Mouse (Mus musculus) forelimb bud, embryonic 11.5 days (tissue): ENCODE measurements around the gene Tmem270.
"Not testable (repeated sequence)": the region's sequence is repeated elsewhere in the genome, so short reads cannot be mapped to it uniquely, and the experiment has no call there.

Experiments used
- DNase-seq: peaks from one replicate; pipeline ENCODE4 v3.0.0-alpha.2; 2012; ENCODE audit warnings: low read depth, low spot score

Gene Tmem270

DNA sequence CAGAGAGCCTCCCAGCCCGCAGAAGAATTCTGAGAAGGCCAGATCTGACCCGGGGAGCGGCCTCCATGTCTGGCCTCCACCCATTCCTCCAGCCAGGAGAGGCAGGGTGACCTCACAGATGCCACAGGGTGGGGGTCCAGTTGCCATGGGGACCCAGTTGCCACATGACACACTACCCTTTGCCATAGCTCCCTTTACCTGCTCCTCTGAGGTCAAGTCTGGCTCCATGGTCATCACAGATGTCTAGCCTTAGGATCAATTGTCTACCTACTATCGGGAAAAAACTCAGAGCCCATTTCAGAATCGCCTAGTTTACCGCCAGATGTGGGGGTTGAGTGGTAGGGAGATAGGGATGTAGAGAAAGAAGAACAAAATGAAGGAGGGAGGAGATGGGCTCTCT is at the start of gene Tmem270:
TSS of gene Tmem270 (minus strand) at position 101 of the 400 bp plus-strand sequence.
- DNase-seq = no peak

- DNase-seq = no peak
Measured at GRCm38 (mm10) chr5:134955491-134955890, 49.0 kb upstream of the Tmem270 start.

DNA sequence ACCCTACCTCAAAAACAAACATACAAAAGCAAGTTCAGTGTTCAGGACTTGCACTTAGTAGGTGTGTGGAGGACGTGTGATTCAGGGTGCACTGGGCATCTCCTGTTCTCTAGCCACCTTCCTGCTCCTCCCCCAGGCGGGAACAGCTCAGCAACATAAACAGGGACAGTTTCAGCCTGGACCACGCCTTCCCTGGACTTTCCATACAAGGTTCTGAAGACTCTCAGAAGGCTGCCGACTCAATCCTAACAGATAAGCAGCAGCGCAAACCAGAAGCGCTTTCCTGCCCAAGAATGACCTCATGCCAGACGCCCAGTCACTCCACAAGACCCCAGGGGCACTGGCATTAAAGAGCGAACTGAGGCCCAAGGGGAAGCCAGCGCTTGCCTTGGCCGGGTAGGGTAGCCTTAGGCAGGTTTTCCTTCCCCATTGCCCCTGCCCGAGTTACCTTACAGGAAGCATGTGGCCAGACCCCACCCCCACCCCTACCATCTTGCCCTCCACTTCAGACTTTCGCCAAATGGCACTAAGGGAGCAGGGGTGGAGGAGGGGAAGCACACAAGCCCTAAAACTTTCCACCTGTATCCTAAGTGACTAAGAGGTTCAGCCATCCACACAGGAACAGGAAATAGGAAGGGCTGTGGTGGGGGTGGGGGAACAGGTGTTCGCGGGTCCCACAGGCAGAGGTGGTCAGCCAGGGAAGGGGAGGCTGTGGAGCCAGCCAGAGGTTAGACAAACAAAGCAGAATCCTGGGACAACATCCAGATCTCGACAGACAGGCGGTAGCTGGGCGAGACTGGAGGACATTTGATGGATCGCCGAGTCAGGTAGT is 44.7 kb upstream of the Tmem270 start:
- DNase-seq = no peak

DNA sequence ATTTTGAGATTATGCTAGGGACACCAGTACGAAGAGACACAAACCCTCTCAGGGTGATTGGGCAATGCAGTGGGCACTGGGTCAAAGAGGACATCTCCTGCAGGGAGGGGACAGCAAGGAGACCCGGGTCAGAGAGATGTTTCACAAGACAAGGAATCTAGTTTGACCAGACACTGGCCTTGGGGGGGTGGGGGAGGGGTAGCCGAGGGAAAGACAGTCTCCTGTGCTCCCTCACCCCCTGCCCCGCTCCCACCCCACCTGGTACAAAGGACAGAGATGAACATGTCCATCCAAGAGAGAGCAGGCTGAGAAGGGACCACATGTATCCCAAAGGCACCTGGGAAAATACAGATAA is 41.5 kb upstream of the Tmem270 start:
- DNase-seq = no peak

GRCm38 (mm10) chr5:134947420-134948084 is 41.0 kb upstream of the Tmem270 start:
- DNase-seq = no peak

GRCm38 (mm10) chr5:134946857-134947255 is 40.3 kb upstream of the Tmem270 start, which contains the start of gene Cldn4:
TSS of gene Cldn4 (minus strand) at chr5:134946934.
- DNase-seq = peak; percentile 59

DNA sequence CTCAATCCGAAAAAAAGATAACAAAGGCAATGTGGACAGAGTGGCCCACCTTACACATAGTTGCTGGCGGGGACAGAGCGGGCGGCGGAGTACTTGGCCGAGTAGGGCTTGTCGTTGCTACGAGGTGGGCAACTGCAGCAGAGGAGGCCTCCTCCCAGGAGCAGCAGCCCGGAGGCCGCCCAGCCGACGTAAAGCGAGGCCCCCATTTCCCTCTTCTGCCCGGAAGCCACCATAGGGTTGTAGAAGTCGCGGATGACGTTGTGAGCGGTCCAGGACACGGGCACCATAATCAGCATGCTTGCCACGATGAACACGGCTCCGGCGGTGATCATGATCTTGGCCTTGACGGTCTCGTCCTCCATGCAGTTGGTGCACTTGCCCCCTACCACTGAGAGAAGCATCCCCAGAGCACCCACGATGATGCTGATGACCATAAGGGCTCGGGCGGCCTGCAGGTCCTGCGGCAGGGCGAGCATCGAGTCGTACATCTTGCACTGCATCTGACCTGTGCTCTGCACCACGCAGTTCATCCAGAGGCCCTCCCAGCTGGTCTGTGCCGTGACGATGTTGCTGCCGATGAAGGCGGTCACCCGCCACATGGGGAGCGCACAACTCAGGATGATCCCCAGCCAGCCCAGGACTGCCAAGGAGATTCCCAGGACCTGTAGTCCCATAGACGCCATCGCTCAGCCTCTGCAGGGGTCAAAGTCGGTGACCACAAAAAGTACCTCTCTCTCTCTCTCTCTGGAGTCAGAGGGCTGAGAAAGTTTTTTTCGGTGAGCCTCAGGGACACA is 39.7 kb upstream of the Tmem270 start:
- no peak for DNase-seq

- no peak for DNase-seq
Measured at GRCm38 (mm10) chr5:134945266-134945959, 38.9 kb upstream of the Tmem270 start.

- no peak for DNase-seq
Measured at GRCm38 (mm10) chr5:134944179-134944578, 37.6 kb upstream of the Tmem270 start.

DNA sequence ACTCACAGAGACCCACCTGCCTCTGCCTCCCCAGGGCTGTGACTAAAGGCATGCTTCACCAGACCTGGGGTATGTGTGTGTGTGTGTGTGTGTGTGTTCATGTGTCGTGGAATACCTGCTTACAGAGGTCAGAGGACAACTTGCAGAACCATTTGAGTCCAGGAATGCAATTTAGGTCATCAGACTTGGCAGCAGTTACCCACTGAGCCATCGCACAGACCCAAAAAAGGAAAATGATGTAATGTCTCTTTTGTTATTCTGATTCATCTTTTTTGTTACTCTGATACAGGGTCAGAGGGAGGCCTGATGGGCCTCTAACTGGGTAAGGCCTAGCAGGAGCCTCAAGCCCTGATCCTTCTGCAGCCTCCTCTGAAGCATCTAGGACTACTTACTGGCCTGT is 36.2 kb upstream of the Tmem270 start:
- no peak for DNase-seq

DNA sequence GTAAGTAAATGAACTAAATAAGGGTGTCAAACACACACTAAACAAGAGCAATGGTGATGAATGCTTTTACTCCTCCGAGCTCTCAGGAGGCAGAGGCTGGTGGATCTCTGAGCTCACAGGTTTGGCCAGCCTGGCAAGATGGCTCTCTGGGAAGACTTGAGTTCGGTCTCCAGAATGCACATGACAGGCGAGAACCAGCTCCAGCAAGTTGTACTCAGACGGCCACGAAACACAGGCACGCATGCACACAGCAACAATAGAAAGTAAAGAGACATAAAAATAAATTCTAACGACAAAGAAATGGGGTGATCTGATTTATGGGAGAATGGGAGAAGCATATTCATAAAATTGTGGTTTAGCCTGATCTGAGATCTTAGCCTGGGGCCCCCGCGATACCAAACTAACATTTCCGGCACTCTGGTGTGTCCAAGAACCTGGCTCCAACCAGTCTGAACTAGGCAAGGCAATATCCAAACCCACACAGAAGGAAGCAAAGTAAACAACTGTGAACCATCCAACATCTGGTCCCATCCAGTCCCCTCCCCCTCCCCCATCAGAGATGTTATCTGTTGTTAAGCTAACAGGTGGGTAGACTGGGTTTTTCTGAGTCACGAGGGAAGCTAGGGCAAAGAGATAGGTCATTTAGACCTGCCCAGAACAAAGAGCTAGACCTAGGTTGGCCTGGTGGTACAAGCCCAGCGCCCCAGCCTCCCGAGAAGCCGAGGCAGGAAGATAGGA is 35.1 kb upstream of the Tmem270 start:
- DNase-seq = no peak

DNA sequence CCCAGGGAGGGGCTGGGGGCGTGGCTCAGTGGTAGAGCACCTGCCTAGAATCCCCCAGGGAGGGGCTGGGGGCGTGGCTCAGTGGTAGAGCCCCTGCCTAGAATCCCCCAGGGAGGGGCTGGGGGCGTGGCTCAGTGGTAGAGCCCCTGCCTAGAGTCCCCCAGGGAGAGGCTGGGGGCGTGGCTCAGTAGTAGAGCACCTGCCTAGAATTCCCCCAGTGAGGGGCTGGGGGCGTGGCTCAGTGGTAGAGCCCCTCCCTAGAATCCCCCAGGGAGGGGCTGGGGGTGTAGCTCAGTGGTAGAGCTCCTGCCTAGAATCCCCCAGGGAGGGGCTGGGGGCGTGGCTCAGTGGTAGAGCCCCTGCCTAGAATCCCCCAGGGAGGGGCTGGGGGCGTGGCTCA is 33.0 kb upstream of the Tmem270 start:
- DNase-seq = not testable (repeated sequence)

DNA sequence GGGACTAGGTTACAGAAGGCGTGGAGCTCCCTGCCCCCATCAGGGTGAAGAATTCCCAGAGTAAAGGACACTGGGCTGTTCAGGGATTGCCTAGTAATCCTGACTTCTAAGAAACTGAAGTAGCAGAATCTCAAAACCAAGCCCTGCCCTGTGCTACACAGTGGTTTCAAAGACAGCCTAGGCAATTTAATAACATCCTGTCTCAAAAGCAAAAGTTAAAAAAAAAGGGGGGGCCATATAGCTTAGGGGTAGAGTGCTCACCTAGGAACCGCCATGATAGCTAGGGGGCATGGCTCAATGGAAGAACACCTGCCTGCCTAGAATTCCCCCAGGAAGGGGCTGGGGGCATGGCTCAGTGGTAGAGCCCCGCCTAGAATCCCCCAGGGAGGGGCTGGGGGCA is 32.5 kb upstream of the Tmem270 start:
- DNase-seq = no peak

DNA sequence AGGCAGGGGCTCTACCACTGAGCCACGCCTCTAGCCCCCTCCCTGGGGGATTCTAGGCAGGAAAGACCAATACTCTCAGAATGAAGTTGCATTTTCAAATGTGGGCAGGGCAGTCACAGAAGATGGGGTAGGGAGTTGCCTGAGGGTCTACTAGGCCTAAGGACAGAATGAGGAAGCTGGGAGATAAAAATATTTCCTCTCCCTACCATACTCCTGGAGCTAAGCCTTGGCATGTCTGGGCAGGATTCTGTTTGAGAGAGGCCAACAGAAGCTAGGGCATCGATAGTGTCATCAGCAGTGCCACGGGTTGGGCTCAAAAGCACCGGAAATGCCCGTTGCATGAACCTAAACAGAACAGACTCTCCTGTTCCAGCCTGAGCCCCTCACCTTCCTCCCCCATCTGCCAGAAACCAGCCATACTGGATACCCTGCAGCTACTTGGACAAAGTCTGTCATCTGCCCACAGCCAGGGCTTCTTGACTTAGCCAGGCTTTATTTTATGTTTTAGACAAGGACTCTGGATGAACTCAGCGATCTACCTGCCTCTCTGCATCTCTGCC is 30.2 kb upstream of the Tmem270 start:
- no peak for DNase-seq

GRCm38 (mm10) chr5:134936051-134936450 is 29.5 kb upstream of the Tmem270 start:
- DNase-seq = no peak

- no peak for DNase-seq
Measured at GRCm38 (mm10) chr5:134934666-134935065, 28.1 kb upstream of the Tmem270 start.

- not testable (repeated sequence) for DNase-seq
Measured at GRCm38 (mm10) chr5:134933686-134934085, 27.2 kb upstream of the Tmem270 start.

- no peak for DNase-seq
Measured at GRCm38 (mm10) chr5:134933281-134933680, 26.7 kb upstream of the Tmem270 start.

GRCm38 (mm10) chr5:134932903-134933276 is 26.4 kb upstream of the Tmem270 start:
- DNase-seq = peak; percentile 63

- peak; percentile 90 for DNase-seq
Measured at GRCm38 (mm10) chr5:134932179-134932902, 25.8 kb upstream of the Tmem270 start, which contains the start of gene Mettl27. TSS of gene Mettl27 (plus strand) at chr5:134932368.
